Mouse (Mus musculus) heart, embryonic 10.5 days (tissue): ENCODE measurements around the gene Haus8. TPM values are rescaled to one million over a fixed set of nuclear protein-coding genes. Genes with fewer than 3 reads are reported as not detected.
A peak's percentile ranks its signal among the peaks of the same experiment; 100 is the strongest.
"Not testable (repeated sequence)": the region's sequence is repeated elsewhere in the genome, so short reads cannot be mapped to it uniquely, and the experiment has no call there.

Experiments
- DNase-seq: peaks from one replicate; pipeline ENCODE4 v3.0.0-alpha.2; 2017; ENCODE audit warnings: low spot score
- H3K27ac ChIP-seq: fragments of 300-500 bp; sonication (generic); 2 replicates; pipeline ENCODE4 v1.5.1; 2016; ENCODE audit warnings: mild to moderate bottlenecking
- H3K27me3 ChIP-seq: fragments of 300-500 bp; sonication (generic); 2 replicates; pipeline ENCODE4 v1.6.1; 2016; ENCODE audit warnings: mild to moderate bottlenecking; ENCODE audit not compliant: poor library complexity, insufficient read depth, severe bottlenecking
- H3K36me3 ChIP-seq: fragments of 300-500 bp; sonication (generic); 2 replicates; pipeline ENCODE4 v1.6.1; 2016; ENCODE audit warnings: mild to moderate bottlenecking, moderate library complexity
- H3K4me1 ChIP-seq: fragments of 300-500 bp; sonication (generic); 2 replicates; pipeline ENCODE4 v1.6.1; 2016; ENCODE audit warnings: mild to moderate bottlenecking
- H3K4me3 ChIP-seq: fragments of 300-500 bp; sonication (generic); 2 replicates; pipeline ENCODE4 v1.5.1; 2016; ENCODE audit warnings: mild to moderate bottlenecking, moderate library complexity
- H3K9me3 ChIP-seq: fragments of 300-500 bp; sonication (generic); 2 replicates; pipeline ENCODE4 v1.6.1; 2016; ENCODE audit warnings: mild to moderate bottlenecking, moderate library complexity
- WGBS: fragments of 180-500 bp; shearing (Covaris S2); methylation state at CpG from one replicate; pipeline ENCODE4 v1.1.7; 2016; 5-methylcytosine and 5-hydroxymethylcytosine counted together
- polyA plus RNA-seq: library from polyadenylated mRNA; unstranded; fragments of >200 nt; fragmentation: Nextera tagmentation; extraction: Ambion mirVana; gene quantifications from 2 replicates; pipeline ENCODE4 v1.2.1, GENCODE M21; 2016

The Haus8 gene
- polyA plus RNA-seq, 1 experiment from 2014 or later: 82.8 TPM

DNA sequence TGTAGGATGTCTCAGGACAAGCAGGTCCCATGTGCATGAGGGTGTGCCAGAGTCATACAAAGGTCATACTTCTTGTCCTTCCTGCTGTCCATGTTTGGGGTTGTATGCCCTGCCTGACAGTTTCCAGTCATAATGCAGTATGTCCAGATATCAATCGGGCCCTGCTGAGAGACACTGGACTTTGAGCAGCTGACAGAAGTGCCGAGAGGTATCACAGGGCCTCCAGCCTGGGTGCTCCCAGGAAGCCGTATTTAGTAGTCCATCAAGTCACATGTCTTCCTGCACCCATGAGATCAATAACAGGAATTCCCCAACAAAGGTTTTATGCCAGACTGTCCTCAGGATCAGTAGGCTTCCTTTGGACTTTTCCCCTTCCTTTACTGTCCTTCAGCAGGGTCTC is 27.0 kb upstream of the Haus8 start:
- Histone ChIP-seq H3K27ac (no peak overlapping the region), H3K9me3 (0 out of 2 replicates have a peak, but pooled peaks cover 5% of the 10 kb centered on the region), H3K36me3 (peaks cover 72% of the 10 kb centered on the region), H3K27me3 (no peaks in the 10 kb centered on the region), H3K4me1 (peaks cover 8% of the 10 kb centered on the region; the same call in 1 of the 2 replicates), H3K4me3 (no peak overlapping the region)
- WGBS: 72% methylated on average over 3 of the region's 3 CpGs
- no peak for DNase-seq

DNA sequence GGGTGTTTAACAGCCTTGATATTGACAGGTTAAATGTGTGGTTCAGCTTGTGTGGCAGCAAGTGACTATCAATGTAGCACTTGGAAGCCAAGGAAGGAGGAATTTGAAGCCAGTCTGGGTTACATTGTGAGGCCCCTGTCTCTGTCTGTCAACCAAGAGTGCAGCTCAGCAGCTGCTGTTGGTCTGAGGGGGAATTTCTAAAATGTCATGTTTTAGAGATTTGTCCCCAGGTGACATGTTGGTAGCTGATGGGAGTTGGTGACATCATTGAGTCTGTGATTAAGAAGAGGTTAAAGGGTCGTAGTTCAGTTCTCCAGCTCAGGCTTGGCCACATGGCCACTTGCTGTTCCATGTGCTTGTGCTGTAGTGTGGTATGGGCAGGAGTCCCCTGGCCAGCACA is 24.7 kb upstream of the Haus8 start:
- Histone ChIP-seq H3K4me1 (peaks cover 8% of the 10 kb centered on the region; the same call in 1 of the 2 replicates), H3K36me3 (peaks cover 71% of the 10 kb centered on the region), H3K27me3 (no peaks in the 10 kb centered on the region), H3K4me3 (no peak overlapping the region), H3K27ac (no peak overlapping the region), H3K9me3 (0 out of 2 replicates have a peak, but pooled peaks cover 4% of the 10 kb centered on the region)
- DNase-seq: no peak
- WGBS: 90% methylated on average over 1 of the region's 1 CpGs

DNA sequence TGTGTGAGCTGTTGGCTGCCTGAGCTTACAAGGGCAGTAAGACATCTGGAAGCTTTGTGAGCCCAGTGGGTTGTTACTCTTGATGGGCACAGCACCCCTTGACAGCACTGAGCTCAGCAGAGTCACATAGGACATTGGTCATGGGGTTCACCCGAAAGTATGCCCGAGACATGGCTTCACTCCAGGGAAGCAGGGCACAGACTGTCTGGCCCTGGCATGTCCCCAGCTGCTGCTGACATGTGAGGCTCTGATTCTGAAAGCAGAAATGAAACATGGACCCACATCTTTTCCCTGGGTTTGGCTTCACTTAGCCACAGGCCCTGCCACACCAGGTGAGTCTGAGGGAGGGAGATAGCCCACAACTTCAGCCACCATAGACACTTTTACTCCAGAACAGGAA is 24.1 kb upstream of the Haus8 start:
- Histone ChIP-seq H3K4me1 (peaks cover 8% of the 10 kb centered on the region; the same call in 1 of the 2 replicates), H3K27me3 (no peaks in the 10 kb centered on the region), H3K9me3 (no peaks in the 10 kb centered on the region), H3K36me3 (peaks cover 68% of the 10 kb centered on the region), H3K4me3 (no peak overlapping the region), H3K27ac (no peak overlapping the region)
- DNase-seq: no peak
- WGBS: 87% methylated on average over 2 of the region's 2 CpGs

DNA sequence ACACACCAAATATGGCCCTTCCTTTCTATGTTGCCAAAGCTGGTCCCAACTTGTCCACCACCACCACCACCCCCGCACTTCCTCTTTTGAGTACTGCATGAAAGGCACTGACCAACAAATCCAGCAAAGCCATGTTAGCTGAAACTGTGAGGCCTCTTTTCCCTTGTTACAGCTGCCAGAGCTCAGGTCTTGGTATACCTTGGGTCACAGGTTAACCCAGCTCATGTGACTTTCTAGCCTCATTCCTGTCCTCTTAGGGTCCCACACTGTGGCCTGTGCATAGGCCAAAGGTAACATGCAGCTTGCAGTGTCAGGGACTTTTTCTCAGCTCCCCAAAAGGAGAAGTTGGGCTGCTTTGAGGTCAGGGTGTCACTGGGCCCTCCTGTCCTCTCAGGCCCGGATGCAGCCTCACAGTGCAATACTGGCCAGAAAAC is 23.5 kb upstream of the Haus8 start:
- DNase-seq: no peak
- Histone ChIP-seq H3K4me1 (peaks cover 11% of the 10 kb centered on the region; the same call in 1 of the 2 replicates), H3K27me3 (no peaks in the 10 kb centered on the region), H3K36me3 (peaks cover 72% of the 10 kb centered on the region), H3K9me3 (no peaks in the 10 kb centered on the region), H3K27ac (0 out of 2 replicates have a peak overlapping the region, but pooled peaks have one; percentile 2), H3K4me3 (no peak overlapping the region)
- 99% methylated on average over 2 of the region's 2 CpGs for WGBS

DNA sequence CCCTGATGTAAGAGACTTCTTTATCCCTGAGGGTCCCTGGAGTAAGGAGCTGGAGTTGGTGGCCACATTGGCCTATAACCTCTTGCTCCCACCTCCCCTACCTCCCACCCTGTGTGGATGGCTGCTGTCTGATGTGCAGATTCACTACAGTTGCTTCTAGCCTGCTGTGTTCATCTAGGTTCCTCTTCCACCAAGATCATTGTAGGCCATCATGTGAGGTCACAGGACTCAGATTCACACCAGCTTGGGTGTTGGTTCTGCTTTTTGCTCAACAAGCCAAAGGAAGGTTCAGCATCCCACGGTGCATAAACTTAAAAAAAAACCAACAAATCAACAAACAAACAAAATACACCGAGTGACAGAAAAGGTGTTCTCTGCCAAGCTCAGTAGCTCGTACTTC is 21.2 kb upstream of the Haus8 start:
- not testable (repeated sequence) for H3K9me3 ChIP-seq, H3K27ac ChIP-seq, DNase-seq, H3K4me3 ChIP-seq, H3K27me3 ChIP-seq
- 90% methylated on average over 3 of the region's 3 CpGs for WGBS
- peaks cover 13% of the 10 kb centered on the region; the same call in 1 of the 2 replicates for H3K4me1 ChIP-seq
- peaks cover 79% of the 10 kb centered on the region for H3K36me3 ChIP-seq

DNA sequence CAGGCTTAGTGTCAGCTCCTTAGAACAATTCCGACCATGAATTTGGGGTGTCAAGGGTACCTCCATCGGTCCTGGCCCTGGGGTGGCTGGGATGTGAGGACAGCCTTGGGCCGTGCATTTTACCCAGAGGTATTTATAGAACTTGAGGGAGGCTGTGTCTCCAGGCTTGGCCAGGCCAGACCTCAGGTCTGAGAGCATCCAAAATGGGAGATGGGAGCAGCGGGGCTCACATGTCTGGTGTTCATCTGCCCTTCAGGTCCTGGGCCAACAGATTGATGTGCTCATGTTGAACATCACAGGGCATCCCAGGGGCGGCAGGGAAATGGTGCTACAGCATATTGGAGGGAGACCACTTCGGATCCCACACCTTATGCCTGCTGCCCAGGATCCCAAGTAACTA is 18.6 kb upstream of the Haus8 start:
- no peaks in the 10 kb centered on the region for H3K27me3 ChIP-seq
- no peaks in the 10 kb centered on the region for H3K9me3 ChIP-seq
- H3K4me3 ChIP-seq: no peak overlapping the region
- DNase-seq: no peak
- H3K27ac ChIP-seq: no peak overlapping the region; the same call in 1 of the 2 replicates
- H3K36me3 ChIP-seq: peaks cover 63% of the 10 kb centered on the region
- peaks cover 13% of the 10 kb centered on the region; the same call in 1 of the 2 replicates for H3K4me1 ChIP-seq
- 82% methylated on average over 6 of the region's 6 CpGs for WGBS

DNA sequence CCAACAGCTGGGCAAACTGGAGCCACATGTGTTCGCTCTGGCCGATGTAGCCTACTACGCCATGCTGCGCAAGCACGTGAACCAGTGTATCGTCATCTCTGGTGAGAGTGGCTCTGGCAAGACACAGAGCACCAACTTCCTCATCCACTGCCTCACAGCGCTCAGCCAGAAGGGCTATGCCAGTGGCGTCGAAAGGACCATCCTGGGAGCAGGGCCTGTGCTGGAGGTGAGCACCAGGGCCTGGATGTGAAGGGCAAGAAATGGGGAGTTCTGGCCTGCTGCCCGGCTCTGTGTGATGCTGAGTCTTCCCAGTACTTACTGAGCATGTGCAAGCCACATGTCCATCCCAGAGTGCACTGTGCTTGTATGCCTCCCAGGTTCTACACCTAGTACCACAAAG is 18.2 kb upstream of the Haus8 start:
- H3K9me3 ChIP-seq: no peaks in the 10 kb centered on the region
- H3K4me3 ChIP-seq: no peak overlapping the region
- H3K27me3 ChIP-seq: no peaks in the 10 kb centered on the region
- WGBS: 95% methylated on average over 10 of the region's 10 CpGs
- peaks cover 13% of the 10 kb centered on the region; the same call in 1 of the 2 replicates for H3K4me1 ChIP-seq
- H3K36me3 ChIP-seq: peaks cover 59% of the 10 kb centered on the region
- DNase-seq: no peak
- H3K27ac ChIP-seq: no peak overlapping the region; the same call in 1 of the 2 replicates

DNA sequence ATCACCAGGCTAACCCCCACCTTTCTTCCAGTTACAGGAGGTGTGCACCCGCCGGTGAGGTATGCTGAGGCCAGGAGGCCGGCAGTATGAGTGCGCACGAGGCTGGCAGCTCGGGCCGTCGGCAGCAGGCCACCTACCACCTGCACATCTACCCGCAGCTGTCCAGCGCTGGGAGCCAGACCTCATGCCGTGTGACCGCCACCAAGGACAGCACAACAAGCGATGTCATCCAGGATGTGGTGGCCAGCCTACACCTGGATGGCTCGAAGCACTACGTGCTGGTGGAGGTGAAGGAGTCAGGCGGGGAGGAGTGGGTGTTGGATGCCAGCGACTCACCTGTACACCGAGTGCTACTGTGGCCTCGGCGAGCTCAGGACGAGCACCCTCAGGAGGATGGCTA is 17.5 kb upstream of the Haus8 start:
- Histone ChIP-seq H3K36me3 (peaks cover 57% of the 10 kb centered on the region), H3K27ac (no peak overlapping the region), H3K9me3 (no peaks in the 10 kb centered on the region), H3K27me3 (no peaks in the 10 kb centered on the region), H3K4me1 (peaks cover 13% of the 10 kb centered on the region; the same call in 1 of the 2 replicates), H3K4me3 (no peak overlapping the region)
- DNase-seq: no peak
- 93% methylated on average over 21 of the region's 21 CpGs for WGBS

DNA sequence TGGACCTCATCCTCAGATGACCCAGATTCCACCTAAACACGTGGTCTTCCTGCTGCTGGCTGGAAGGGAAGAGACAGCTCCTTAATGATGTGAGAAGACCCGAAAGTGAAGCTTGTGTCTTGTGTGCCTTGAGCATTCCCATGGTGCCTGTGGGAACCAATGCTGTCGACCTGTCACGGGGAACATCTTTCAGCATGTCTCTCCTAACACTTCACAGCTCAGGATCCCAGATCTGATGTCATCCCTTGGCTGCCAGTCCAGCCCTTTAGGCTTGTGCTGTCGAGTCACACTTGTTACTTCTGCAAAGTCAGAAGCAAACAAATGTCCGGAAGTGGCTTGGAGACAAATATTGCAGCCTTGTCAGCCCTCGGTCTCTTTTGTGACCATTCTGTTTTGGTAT is 16.4 kb upstream of the Haus8 start:
- Histone ChIP-seq H3K4me3 (no peak overlapping the region), H3K36me3 (peaks cover 48% of the 10 kb centered on the region), H3K27me3 (no peaks in the 10 kb centered on the region), H3K9me3 (no peaks in the 10 kb centered on the region), H3K4me1 (peaks cover 21% of the 10 kb centered on the region; the same call in 1 of the 2 replicates), H3K27ac (no peak overlapping the region)
- DNase-seq: no peak
- 70% methylated on average over 7 of the region's 7 CpGs for WGBS

DNA sequence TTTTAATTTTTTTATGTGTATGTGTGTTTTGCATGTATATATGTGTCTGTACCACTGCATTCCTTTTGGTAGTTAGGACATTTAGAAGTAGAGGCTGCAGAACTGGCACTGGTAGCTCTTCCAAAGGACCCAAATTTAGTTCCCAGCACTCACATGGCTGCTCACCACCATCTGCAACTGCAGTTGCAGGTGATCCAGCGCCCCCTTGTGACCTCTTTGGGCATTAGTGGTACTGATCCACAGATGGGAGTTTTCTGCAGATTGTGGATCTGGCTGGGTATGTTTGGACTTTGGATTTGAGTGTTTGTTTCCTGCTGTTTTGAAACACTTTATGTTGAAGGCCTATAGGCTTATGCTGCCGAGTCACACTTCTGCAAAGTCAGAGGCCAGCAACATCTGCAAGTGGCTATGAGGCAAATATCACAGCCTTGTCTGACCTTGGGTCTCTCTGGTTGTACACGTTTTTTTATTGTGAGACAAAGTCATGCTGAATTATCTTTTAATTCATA is 15.8 kb upstream of the Haus8 start:
- WGBS: 60% methylated on average over 3 of the region's 3 CpGs
- peaks cover 21% of the 10 kb centered on the region; the same call in 1 of the 2 replicates for H3K4me1 ChIP-seq
- no peak for DNase-seq
- H3K36me3 ChIP-seq: peaks cover 44% of the 10 kb centered on the region
- H3K4me3 ChIP-seq: no peak overlapping the region
- no peaks in the 10 kb centered on the region for H3K9me3 ChIP-seq
- H3K27me3 ChIP-seq: no peaks in the 10 kb centered on the region
- H3K27ac ChIP-seq: no peak overlapping the region

DNA sequence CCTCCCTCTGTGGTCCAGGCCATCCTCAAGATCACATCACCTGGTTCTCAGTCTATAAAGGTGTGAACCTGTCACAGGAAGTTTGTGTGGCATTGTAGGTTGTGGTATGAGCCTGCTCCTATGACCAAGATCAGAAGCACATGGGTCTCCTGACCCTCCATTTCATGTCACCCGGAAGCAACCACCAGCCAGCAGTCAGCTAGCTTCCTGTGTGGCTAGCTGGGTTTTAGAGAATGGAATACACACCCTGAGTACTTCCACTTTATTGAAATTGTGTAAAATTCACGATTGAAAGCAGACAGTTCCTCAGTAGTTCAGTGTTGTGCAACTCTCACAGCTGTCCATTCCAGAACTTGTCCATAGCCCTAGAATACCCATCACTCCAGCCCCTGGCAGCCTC is 13.5 kb upstream of the Haus8 start:
- DNase-seq, H3K4me3 ChIP-seq, H3K9me3 ChIP-seq, H3K27ac ChIP-seq, H3K27me3 ChIP-seq: not testable (repeated sequence)
- peaks cover 25% of the 10 kb centered on the region for H3K36me3 ChIP-seq
- H3K4me1 ChIP-seq: peaks cover 38% of the 10 kb centered on the region
- 74% methylated on average over 2 of the region's 2 CpGs for WGBS

DNA sequence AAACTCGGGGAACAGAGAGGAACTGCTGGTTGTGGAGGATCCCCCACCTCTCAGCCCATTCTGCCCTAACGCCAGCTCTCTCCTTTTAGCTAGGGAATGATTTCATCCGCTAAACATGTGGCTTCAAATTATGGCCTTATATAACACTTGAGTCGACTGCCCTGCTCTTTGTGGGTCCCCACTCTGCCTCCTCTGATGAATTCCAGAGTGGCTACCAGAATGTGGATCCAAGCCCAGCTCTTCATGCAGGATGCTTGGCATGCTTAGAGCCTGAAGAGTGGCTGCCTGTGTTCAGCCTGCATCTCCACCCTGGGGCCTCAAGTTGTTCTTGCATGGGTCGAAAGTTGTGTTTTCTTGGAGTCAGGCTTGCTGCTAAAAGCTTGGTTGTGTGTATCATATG is 9.9 kb upstream of the Haus8 start:
- H3K36me3 ChIP-seq: peaks cover 3% of the 10 kb centered on the region; the same call in 1 of the 2 replicates
- H3K9me3 ChIP-seq: no peaks in the 10 kb centered on the region
- peaks cover 33% of the 10 kb centered on the region for H3K4me1 ChIP-seq
- WGBS: 65% methylated on average over 5 of the region's 5 CpGs
- no peaks in the 10 kb centered on the region for H3K27me3 ChIP-seq
- H3K4me3 ChIP-seq: no peak overlapping the region
- DNase-seq: no peak
- peak overlapping the region; percentile 52; the same call in 1 of the 2 replicates for H3K27ac ChIP-seq

DNA sequence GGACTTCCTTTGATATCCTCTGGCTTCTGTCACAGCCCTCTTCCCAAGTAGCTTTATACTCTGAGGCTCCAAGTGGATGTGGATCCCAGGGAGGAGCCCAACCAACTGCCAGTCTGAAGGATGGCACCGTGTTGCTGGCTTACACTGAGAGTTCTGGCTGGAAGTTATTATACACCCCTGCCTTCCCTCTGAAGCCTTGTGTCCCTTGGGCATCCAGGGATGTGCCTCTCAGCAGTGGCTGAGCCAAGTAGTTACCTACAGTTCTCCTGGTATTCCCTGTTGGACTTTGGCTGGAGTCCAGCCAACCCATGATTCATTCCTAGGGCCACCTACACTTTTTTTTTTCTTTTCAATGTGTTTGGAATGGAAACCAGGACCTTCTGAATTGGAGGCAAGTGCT is 9.0 kb upstream of the Haus8 start:
- not testable (repeated sequence) for DNase-seq, H3K27ac ChIP-seq, H3K4me3 ChIP-seq, H3K27me3 ChIP-seq, H3K36me3 ChIP-seq, H3K9me3 ChIP-seq
- H3K4me1 ChIP-seq: peaks cover 33% of the 10 kb centered on the region
- 74% methylated on average over 1 of the region's 1 CpGs for WGBS

DNA sequence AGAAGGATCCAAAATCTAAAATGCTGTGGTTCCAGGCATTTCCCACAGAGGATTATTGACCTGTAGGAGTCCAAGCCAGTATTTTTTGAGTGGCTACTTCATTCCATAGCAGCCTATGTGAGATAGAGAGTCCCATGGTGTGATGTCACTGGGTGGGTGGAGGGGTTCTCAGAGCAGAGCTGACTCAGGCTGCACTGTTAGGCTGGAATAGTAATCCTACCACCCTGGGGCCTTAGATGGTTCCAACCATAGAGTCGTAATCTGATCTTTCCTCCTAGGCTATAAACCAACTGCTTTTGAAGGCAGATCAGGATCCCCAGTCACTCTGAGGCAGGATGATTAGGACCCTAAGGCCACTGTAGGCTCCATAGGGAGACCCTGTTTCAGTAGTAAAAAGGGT is 6.7 kb upstream of the Haus8 start:
- H3K4me3 ChIP-seq, H3K27me3 ChIP-seq, H3K9me3 ChIP-seq, H3K27ac ChIP-seq, DNase-seq, H3K36me3 ChIP-seq: not testable (repeated sequence)
- 84% methylated on average over 1 of the region's 1 CpGs for WGBS
- peaks cover 42% of the 10 kb centered on the region for H3K4me1 ChIP-seq
